Mouse (Mus musculus): ENCODE results near the gene Pamr1. TPM values are rescaled to one million over a fixed set of nuclear protein-coding genes. Genes with fewer than 3 reads are reported as not detected.

The Pamr1 gene
- 10 to 100 TPM; 10.1 to 14.4 (median 11.7) TPM for total RNA-seq (2022)

- peak in 1 of 2 experiments; percentile 15 for DNase-seq (ENCODE audit: low spot score in 2 of 2)
These were observed at the start of gene Pamr1 for GRCm38 (mm10) chr2:102549611-102550266. Pamr1 (plus strand) TSS chr2:102550012.

- DNase-seq (ENCODE audit: low spot score in 2 of 2) = no peak
These were observed 42.2 kb upstream of the Pamr1 start for GRCm38 (mm10) chr2:102507633-102508032.

DNA sequence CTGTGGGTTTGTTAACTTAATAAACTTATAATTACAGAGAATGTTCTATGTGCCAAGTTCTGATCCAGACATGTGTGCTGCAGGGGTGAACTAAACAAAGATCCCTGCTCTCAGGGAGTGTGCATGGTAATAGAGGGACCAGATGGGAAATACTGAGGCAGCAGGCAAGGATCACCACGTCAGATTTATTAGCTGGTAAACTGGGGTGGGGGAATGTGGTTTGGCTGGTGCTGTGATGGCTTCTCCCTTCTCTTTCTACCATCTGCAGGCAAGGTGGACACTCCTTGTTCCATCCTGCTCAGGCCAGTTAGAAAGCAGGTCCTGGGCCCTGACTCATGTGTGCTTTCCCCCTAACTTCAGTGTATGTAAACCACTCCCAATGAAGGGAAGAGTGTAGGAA lies 41.7 kb upstream of the Pamr1 start:
- DNase-seq (ENCODE audit: low spot score in 2 of 2) = peak in 1 of 2 experiments; percentile 8

DNA sequence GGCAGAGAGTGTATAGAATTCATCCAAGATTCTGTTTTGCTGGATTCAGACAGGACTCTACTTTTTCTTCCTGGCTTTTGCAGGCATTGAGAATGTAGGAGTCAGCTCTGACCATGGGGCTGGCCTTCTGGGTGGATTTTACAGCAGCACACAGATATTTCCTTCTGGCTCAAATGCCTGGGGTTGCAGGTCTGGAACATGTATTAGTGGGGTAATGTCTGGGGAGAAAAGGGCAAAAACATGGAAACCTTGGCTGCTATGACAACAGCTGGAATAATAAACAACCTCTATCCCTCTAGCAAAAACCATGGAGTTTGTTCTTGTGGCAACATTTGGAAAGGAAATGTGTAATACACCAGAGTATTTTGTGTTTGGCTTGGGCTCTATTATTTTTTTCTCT lies 29.9 kb upstream of the Pamr1 start:
- no peak for DNase-seq (ENCODE audit: low spot score in 2 of 2)

GRCm38 (mm10) chr2:102527563-102527962 lies 22.2 kb upstream of the Pamr1 start:
- no peak for DNase-seq (ENCODE audit: low spot score in 2 of 2)

DNA sequence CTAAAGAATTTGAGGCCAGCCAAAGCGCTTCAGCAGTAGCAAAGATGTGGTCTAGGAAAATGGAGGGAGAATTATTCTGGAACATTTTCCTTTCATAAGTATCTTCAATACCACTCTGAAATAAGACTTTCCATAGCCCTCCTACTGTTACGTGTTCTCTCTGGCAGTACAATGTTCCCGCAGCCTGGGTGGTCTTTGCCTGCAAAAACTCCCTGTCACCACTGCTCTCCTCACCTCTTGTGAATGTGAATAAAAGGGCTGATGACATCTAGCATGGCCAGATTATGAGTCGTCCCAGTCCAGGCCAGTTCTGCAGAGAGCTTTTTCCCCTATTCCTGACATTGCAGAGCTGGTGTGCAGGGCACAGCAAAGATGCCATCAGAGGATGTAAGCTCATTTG lies 16.4 kb upstream of the Pamr1 start:
- no peak for DNase-seq (ENCODE audit: low spot score in 2 of 2)

- no peak for DNase-seq (ENCODE audit: low spot score in 2 of 2)
These were observed 13.0 kb upstream of the Pamr1 start for GRCm38 (mm10) chr2:102536766-102537165.

GRCm38 (mm10) chr2:102540438-102541230 lies 9.2 kb upstream of the Pamr1 start:
- no peak for DNase-seq (ENCODE audit: low spot score in 2 of 2)

DNA sequence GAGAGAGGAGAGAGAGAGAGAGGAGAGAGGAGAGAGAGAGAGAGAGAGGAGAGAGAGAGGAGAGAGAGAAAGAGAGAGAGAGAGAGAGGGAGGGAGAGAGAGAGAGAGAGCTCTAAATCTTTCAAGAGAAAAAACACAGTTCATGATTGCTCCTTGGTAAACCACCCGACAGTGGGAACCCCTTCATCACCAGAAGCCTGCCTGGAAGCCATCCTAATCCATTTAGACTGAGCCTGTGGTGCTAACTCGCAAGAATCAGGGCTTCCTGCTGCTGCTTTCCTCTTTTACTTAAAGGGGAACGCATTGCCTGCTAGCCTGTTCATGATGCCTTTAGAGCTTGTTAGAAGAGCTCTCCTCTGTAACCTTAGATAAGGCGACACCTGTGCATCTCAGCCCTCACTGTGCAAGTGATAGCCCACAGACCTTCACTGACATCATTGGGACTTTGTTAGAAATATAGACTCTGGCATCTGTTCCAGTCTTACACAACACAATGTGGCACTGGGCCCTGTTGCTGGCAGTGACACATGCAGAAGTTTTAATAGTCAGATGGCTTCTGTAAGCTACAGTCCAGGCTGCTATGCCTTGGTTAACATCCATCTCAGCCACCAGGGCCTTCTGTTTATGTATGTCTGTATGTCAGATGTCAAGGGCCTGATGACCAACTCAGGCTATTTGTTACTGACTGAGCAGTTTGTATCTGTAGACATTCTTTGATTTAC lies 8.2 kb upstream of the Pamr1 start:
- DNase-seq (ENCODE audit: low spot score in 2 of 2) = peak in 1 of 2 experiments; percentile 34

- no peak for DNase-seq (ENCODE audit: low spot score in 2 of 2)
These were observed 5.7 kb upstream of the Pamr1 start for GRCm38 (mm10) chr2:102543961-102544719.

DNA sequence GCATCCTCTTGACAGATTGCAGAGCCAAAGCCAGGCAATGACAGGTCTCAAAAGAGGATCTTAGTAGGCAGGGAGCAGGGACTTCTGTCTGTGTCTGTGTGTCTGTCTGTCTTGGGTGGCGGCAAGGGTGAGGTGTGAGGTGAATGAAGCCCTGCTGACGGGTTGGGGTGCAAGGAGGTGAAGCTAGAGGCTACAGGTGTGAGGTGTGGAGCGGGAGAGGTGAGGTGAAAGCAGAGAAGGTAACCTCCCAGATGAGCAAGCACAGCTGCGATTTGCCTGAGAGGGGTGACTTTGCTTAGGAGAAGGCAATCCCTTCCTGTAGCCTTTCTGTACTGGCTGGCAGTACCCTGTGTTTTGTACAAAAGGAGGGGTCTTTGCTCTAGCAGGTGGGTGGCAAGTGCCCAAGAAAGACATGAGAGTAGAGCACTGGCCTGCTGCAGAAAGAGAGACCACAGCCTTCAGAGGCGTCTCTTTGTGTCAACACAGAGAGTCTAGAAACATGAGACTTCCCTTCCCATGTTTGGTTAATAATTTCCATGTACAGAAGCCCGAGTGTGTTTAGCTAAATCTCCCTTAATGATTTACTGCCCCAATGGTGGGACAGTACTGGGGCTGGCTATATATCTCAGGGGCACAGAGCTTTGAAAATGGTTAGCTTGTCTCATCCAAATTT lies 1.2 kb downstream of the Pamr1 start:
- no peak for DNase-seq (ENCODE audit: low spot score in 2 of 2)

DNA sequence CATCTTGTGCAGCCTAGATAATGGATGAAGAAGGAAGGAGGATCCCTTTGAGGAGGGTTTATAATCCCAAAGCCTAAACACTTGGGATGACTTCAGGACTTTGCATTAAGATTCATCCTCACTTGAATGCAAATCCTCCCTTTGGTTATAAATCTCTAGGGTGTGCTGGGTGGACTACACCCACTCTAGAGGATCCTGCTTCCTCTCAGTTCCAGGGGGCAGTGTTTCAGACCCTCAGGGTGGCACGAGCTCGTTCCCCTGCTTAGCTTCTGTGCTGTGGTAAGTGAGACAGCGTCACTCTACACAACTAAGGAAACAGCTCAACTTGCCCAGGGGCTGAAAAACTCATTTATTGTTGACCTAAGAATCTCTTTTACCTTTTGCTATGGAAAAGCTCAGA lies 1.8 kb downstream of the Pamr1 start:
- DNase-seq (ENCODE audit: low spot score in 2 of 2) = no peak

- no peak for DNase-seq (ENCODE audit: low spot score in 2 of 2)
These were observed 2.3 kb downstream of the Pamr1 start for GRCm38 (mm10) chr2:102552095-102552537.

- DNase-seq (ENCODE audit: low spot score in 2 of 2) = no peak
These were observed 7.3 kb downstream of the Pamr1 start for GRCm38 (mm10) chr2:102557085-102557484.

GRCm38 (mm10) chr2:102558965-102559364 lies 9.2 kb downstream of the Pamr1 start:
- no peak for DNase-seq (ENCODE audit: low spot score in 2 of 2)

- no peak for DNase-seq (ENCODE audit: low spot score in 2 of 2)
These were observed 14.0 kb downstream of the Pamr1 start for GRCm38 (mm10) chr2:102563848-102564247.

GRCm38 (mm10) chr2:102579248-102579647 lies 29.4 kb downstream of the Pamr1 start:
- DNase-seq (ENCODE audit: low spot score in 2 of 2) = no peak

DNA sequence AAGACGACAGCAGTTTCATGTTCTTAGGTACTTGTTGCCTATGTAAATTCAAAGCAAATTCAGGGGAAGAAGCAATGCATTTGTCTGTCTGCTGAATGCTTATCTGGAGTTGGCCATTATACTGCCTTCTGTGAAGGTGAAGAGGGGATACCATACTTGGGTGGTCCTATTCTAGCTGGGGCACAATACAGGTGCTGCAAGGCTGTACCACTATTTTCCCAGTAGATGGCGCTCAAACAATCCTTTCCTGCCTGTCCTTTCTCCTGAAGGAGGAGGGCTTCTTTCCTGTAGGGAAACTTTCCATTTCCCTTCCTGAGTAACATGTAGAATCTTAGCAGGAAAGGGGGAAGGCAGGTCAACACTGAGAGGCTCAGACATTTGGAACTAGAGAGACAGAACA lies 40.2 kb downstream of the Pamr1 start:
- peak in 1 of 2 experiments; percentile 42 for DNase-seq (ENCODE audit: low spot score in 2 of 2)

DNA sequence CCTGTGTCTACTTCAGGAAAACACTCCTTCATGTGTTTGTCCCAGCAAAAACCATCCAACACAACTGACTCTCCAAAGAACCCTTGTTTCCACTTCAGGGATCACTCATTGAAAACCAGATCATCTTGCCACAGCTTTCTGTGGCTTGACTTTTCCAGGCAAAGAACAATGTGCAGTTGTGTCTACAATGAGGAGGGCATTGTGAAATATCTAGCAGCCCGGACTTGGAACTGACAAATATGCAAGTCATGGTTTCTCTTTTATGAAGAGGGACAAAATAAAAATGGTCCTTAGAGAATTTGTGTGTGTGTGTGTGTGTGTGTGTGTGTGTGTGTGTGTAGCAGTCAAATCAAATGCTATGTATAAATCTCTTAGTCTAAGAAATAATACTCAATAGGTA lies 44.7 kb downstream of the Pamr1 start:
- no peak for DNase-seq (ENCODE audit: low spot score in 2 of 2)

GRCm38 (mm10) chr2:102595395-102596130 lies 45.8 kb downstream of the Pamr1 start:
- DNase-seq (ENCODE audit: low spot score in 2 of 2) = no peak

All from layer of hippocampus, adult 8-10 months (tissue).